Mouse (Mus musculus): ENCODE measurements around the gene Zfp219. TPM values are rescaled to one million over a fixed set of nuclear protein-coding genes. Genes with fewer than 3 reads are reported as not detected.

The Zfp219 gene
- polyA plus RNA-seq, 1 experiment from 2014 or later = 32.9 TPM

- Histone ChIP-seq H3K9me3 (no peaks in the 10 kb centered on the region), H3K4me1 (peaks cover 19% of the 10 kb centered on the region), H3K27me3 (replicated peaks) (no peaks in the 10 kb centered on the region), H3K4me2 (no peak overlapping the region), H3K27ac (peak overlapping the region; percentile 94; the same call in 1 of the 2 replicates), H3K4me3 (replicated peaks) (no peak overlapping the region), H3K36me3 (no peaks in the 10 kb centered on the region), H3K9ac (no peak overlapping the region)
- ATAC-seq (ENCODE audit: insufficient read depth, low FRiP score, low read depth) = no peak
- 82% methylated on average over 13 of the region's 13 CpGs for WGBS
Measured at GRCm38 (mm10) chr14:52016625-52017405, 3.7 kb downstream of the Zfp219 start.

GRCm38 (mm10) chr14:52015445-52016100 lies 5.0 kb downstream of the Zfp219 start, which contains the start of gene Tmem253:
Gene Tmem253 (plus strand): TSS chr14:52015658.
- 18% methylated on average over 6 of the region's 6 CpGs for WGBS
- Histone ChIP-seq H3K9ac (peak within 1 kb of the TSS; percentile 60), H3K4me3 (replicated peaks) (peak within 1 kb of the TSS; percentile 64), H3K27me3 (replicated peaks) (no peaks in the 10 kb centered on the region), H3K9me3 (no peaks in the 10 kb centered on the region), H3K27ac (peak within 1 kb of the TSS; percentile 94), H3K4me1 (peaks cover 22% of the 10 kb centered on the region), H3K4me2 (peak within 1 kb of the TSS; percentile 67), H3K36me3 (no peaks in the 10 kb centered on the region)
- no peak for ATAC-seq (ENCODE audit: insufficient read depth, low FRiP score, low read depth)

- H3K27ac ChIP-seq = peak overlapping the region; percentile 94
- no peaks in the 10 kb centered on the region for H3K9me3 ChIP-seq
- peak; percentile 12; the same call in 1 of the 2 replicates for ATAC-seq (ENCODE audit: insufficient read depth, low FRiP score, low read depth)
- H3K36me3 ChIP-seq = no peaks in the 10 kb centered on the region
- H3K4me3 ChIP-seq (replicated peaks) = peak overlapping the region; percentile 64
- WGBS = 2% methylated on average over 18 of the region's 28 CpGs
- peak overlapping the region; percentile 60 for H3K9ac ChIP-seq
- H3K27me3 ChIP-seq (replicated peaks) = no peaks in the 10 kb centered on the region
- peak overlapping the region; percentile 67 for H3K4me2 ChIP-seq
- peaks cover 27% of the 10 kb centered on the region for H3K4me1 ChIP-seq
Measured at GRCm38 (mm10) chr14:52014761-52015311, 5.7 kb downstream of the Zfp219 start.

DNA sequence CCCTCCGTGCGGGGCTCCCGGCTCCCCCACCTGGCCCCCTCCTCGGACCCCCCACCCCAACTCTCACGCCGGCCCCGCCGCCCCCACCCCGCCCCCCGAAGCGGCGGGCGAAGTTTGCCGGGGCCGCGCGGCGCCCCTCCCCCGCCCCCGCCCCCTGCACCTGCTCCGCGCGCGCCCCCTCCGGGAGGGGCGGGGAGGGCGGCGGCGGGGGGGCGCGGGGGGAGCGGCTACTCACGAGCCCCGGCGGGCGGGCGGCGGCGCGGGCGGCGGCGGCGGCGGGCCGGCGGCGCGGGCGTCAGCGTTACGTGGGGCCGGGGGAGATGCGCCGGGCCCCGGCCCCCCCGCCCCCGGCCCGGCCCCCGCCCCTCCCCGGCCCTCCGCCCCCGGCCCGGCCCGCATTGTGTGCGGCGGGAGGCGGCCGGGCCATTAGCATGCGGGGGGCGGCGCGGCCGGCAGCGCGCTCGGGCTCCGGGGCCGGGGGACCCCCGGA lies 6.2 kb downstream of the Zfp219 start:
- H3K4me3 ChIP-seq (replicated peaks) = peak overlapping the region; percentile 64
- H3K9me3 ChIP-seq = no peaks in the 10 kb centered on the region
- no peaks in the 10 kb centered on the region for H3K27me3 ChIP-seq (replicated peaks)
- H3K4me2 ChIP-seq = peak overlapping the region; percentile 67
- H3K4me1 ChIP-seq = peaks cover 31% of the 10 kb centered on the region
- WGBS = 0% methylated on average over 1 of the region's 80 CpGs
- ATAC-seq (ENCODE audit: insufficient read depth, low FRiP score, low read depth) = peak; percentile 28
- peak overlapping the region; percentile 94 for H3K27ac ChIP-seq
- H3K9ac ChIP-seq = peak overlapping the region; percentile 60
- no peaks in the 10 kb centered on the region for H3K36me3 ChIP-seq

DNA sequence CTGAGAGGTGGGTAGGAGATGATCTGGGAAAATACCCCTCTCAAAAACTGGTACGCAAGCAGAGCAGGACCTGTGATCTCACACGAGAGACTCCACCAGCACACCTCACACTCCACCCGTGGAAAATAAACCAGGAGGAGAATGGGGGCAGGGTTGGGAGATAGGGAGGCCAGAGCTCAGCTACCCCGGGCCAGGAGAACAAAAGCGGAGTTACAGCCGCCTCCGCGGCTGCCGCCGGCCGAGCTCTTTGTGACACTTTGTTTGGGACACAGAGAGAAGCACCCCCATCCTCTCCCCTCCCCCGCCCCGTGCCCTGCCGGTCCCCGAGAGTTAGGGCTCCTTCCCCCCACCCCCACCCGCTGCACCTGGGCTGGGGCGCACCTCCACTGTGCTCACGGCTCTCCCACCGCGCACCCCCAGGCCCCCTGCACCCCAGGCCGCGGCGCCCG lies 6.7 kb downstream of the Zfp219 start:
- Histone ChIP-seq H3K36me3 (no peaks in the 10 kb centered on the region), H3K9me3 (no peaks in the 10 kb centered on the region), H3K9ac (peak overlapping the region; percentile 60; the same call in 1 of the 2 replicates), H3K4me3 (replicated peaks) (peak overlapping the region; percentile 64), H3K4me1 (peaks cover 30% of the 10 kb centered on the region), H3K27ac (peak overlapping the region; percentile 94), H3K27me3 (replicated peaks) (no peaks in the 10 kb centered on the region), H3K4me2 (peak overlapping the region; percentile 67)
- ATAC-seq (ENCODE audit: insufficient read depth, low FRiP score, low read depth) = no peak
- 3% methylated on average over 16 of the region's 24 CpGs for WGBS

- Histone ChIP-seq H3K9ac (no peak overlapping the region), H3K36me3 (peaks cover 6% of the 10 kb centered on the region), H3K27me3 (replicated peaks) (no peaks in the 10 kb centered on the region), H3K4me1 (peaks cover 34% of the 10 kb centered on the region), H3K27ac (peak overlapping the region; percentile 94; the same call in 1 of the 2 replicates), H3K4me2 (peak overlapping the region; percentile 67), H3K9me3 (no peaks in the 10 kb centered on the region), H3K4me3 (replicated peaks) (peak overlapping the region; percentile 64)
- 59% methylated on average over 8 of the region's 8 CpGs for WGBS
- no peak for ATAC-seq (ENCODE audit: insufficient read depth, low FRiP score, low read depth)
Measured at GRCm38 (mm10) chr14:52013021-52013610, 7.4 kb downstream of the Zfp219 start.

- no peak overlapping the region for H3K27ac ChIP-seq
- H3K4me3 ChIP-seq (replicated peaks) = no peak overlapping the region
- H3K9ac ChIP-seq = no peak overlapping the region
- H3K4me2 ChIP-seq = no peak overlapping the region
- ATAC-seq (ENCODE audit: insufficient read depth, low FRiP score, low read depth) = no peak
- H3K4me1 ChIP-seq = peaks cover 34% of the 10 kb centered on the region
- peaks cover 8% of the 10 kb centered on the region for H3K36me3 ChIP-seq
- H3K9me3 ChIP-seq = no peaks in the 10 kb centered on the region
- no peaks in the 10 kb centered on the region for H3K27me3 ChIP-seq (replicated peaks)
- 75% methylated on average over 5 of the region's 5 CpGs for WGBS
Measured at GRCm38 (mm10) chr14:52012553-52012952, 8.0 kb downstream of the Zfp219 start.

- H3K27ac ChIP-seq = no peak overlapping the region
- H3K4me1 ChIP-seq = peaks cover 34% of the 10 kb centered on the region
- WGBS = 71% methylated on average over 4 of the region's 4 CpGs
- peaks cover 12% of the 10 kb centered on the region for H3K36me3 ChIP-seq
- no peak overlapping the region for H3K4me2 ChIP-seq
- no peak overlapping the region for H3K9ac ChIP-seq
- ATAC-seq (ENCODE audit: insufficient read depth, low FRiP score, low read depth) = no peak
- no peaks in the 10 kb centered on the region for H3K27me3 ChIP-seq (replicated peaks)
- no peaks in the 10 kb centered on the region for H3K9me3 ChIP-seq
- H3K4me3 ChIP-seq (replicated peaks) = no peak overlapping the region
Measured at GRCm38 (mm10) chr14:52012085-52012484, 8.4 kb downstream of the Zfp219 start.

GRCm38 (mm10) chr14:52011683-52012082 lies 8.8 kb downstream of the Zfp219 start:
- H3K27me3 ChIP-seq (replicated peaks) = no peaks in the 10 kb centered on the region
- no peak overlapping the region for H3K9ac ChIP-seq
- H3K4me3 ChIP-seq (replicated peaks) = no peak overlapping the region
- H3K27ac ChIP-seq = no peak overlapping the region
- peaks cover 34% of the 10 kb centered on the region for H3K4me1 ChIP-seq
- H3K9me3 ChIP-seq = no peaks in the 10 kb centered on the region
- WGBS = 62% methylated on average over 1 of the region's 1 CpGs
- H3K4me2 ChIP-seq = no peak overlapping the region
- ATAC-seq (ENCODE audit: insufficient read depth, low FRiP score, low read depth) = no peak
- peaks cover 16% of the 10 kb centered on the region for H3K36me3 ChIP-seq

DNA sequence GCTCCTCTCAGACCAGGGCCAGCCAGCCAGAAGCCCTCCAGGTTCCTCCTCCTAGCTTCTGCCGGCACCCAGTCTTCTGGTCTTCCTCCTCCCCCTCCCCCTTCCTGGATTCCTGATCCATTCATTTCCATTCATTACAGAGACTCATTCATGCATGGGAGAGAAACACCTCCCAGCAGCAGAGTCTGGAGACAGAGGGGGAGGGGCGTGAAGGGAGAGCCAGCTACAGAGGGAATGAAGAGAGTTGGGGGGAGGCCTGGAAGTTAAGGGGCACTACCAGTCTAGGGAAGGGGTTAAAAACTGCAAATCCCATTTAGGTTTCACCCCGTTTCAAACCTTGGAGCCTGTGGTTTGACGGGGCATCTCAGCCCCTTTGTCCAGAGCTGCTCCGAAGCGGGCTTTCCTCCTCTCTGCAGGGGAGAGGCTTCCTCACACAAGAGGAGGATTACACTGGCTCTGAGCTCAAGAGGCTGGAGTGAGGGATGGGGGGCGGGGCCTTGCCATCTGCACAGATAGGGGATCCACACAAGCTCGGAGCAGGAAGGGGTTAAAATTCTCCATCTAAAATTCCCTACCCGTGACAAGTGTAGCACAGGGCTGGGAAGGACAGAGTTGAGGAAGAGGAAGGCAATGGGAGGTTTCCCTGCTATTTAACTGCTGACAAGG lies 10.0 kb downstream of the Zfp219 start:
- H3K36me3 ChIP-seq = peaks cover 27% of the 10 kb centered on the region
- no peaks in the 10 kb centered on the region for H3K27me3 ChIP-seq (replicated peaks)
- H3K4me1 ChIP-seq = peaks cover 26% of the 10 kb centered on the region
- 0 out of 2 replicates have a peak overlapping the region, but pooled peaks have one; percentile 5 for H3K4me3 ChIP-seq (replicated peaks)
- no peaks in the 10 kb centered on the region for H3K9me3 ChIP-seq
- H3K4me2 ChIP-seq = peak overlapping the region; percentile 39
- no peak overlapping the region for H3K9ac ChIP-seq
- H3K27ac ChIP-seq = peak overlapping the region; percentile 49
- WGBS = 10% methylated on average over 9 of the region's 9 CpGs
- ATAC-seq (ENCODE audit: insufficient read depth, low FRiP score, low read depth) = peak; percentile 29; the same call in 1 of the 2 replicates

DNA sequence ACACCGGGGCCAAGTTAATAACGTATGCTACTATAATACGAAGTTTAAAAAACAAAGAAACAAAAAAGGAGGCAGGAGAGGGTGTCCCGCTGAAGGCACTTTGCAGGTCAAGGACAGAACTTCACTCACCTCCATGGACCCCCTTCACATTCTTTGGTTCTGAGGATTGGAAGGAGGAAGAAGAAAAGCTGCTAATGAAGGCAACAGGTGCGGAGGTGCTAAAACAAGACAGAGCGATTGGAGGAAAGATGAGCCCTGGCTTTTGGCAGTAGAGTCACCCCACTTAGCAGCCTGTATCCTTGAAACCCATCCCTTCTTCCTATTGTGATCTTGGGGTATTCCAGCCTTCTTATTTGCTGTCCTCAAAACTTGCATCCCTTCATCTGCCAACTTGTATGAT lies 10.7 kb downstream of the Zfp219 start:
- WGBS = 73% methylated on average over 6 of the region's 6 CpGs
- H3K4me1 ChIP-seq = peaks cover 22% of the 10 kb centered on the region
- H3K4me3 ChIP-seq (replicated peaks) = no peak overlapping the region

More for the DNA sequence above, 10.7 kb downstream of the Zfp219 start:
- Histone ChIP-seq H3K36me3 (peaks cover 34% of the 10 kb centered on the region), H3K27me3 (replicated peaks) (no peaks in the 10 kb centered on the region), H3K9ac (no peak overlapping the region), H3K27ac (no peak overlapping the region), H3K4me2 (no peak overlapping the region), H3K9me3 (no peaks in the 10 kb centered on the region)
- ATAC-seq (ENCODE audit: insufficient read depth, low FRiP score, low read depth) = no peak

Data from stomach, embryonic 15.5 days (tissue).